Mouse (Mus musculus) limb, embryonic 12.5 days (tissue): ENCODE measurements at regions not wholly inside any gene's neighbourhood (a gene's known extent, or its start where the extent isn't known, plus 50 kb on each side); places are given as distances from the start of the nearest gene placed in this dataset. TPM values are rescaled to one million over a fixed set of nuclear protein-coding genes. Genes with fewer than 3 reads are reported as not detected.

Experiments used
- microRNA-seq: library from miRNA; unstranded; fragments of <30 nt; microRNA quantifications from one replicate; pipeline ENCODE4, GENCODE M21; 2017

Small RNAs in the stretch of these regions (microRNA-seq; reads per million reads assigned to microRNA genes)
- gene Gm27935: not detected
